Mouse (Mus musculus) stomach, embryonic 14.5 days (tissue): ENCODE measurements around the gene Gm10401. TPM values are rescaled to one million over a fixed set of nuclear protein-coding genes. Genes with fewer than 3 reads are reported as not detected.

Source experiments
- polyA plus RNA-seq: library from polyadenylated mRNA; unstranded; fragments of >200 nt; fragmentation: Nextera tagmentation; extraction: Ambion mirVana; gene quantifications from 2 replicates; pipeline ENCODE4 v1.2.1, GENCODE M21; 2014

Gm10401 gene
- polyA plus RNA-seq, 1 experiment from 2014 or later: 51.7 TPM

Other genes with a start within 250 kb of the Gm10401 start
- gene 4930519G04Rik, start 244.6 kb downstream of the Gm10401 start, polyA plus RNA-seq: not detected in 2 replicates
- gene Gm9936, start 239.6 kb downstream of the Gm10401 start, polyA plus RNA-seq: 0.09 and 0.28 TPM in 2 replicates
- gene Oasl2, start 201.4 kb downstream of the Gm10401 start, polyA plus RNA-seq: 5.2 and 5.3 TPM in 2 replicates
- 0.57 and 0.75 TPM in 2 replicates for gene Oasl1, start 175.1 kb downstream of the Gm10401 start, polyA plus RNA-seq
- 51.8 and 54.6 TPM in 2 replicates for gene 2210016L21Rik, start 156.1 kb downstream of the Gm10401 start, polyA plus RNA-seq
- gene Hnf1a, start 127.2 kb downstream of the Gm10401 start, polyA plus RNA-seq: 7.1 and 7.7 TPM in 2 replicates
- 27.6 and 27.7 TPM in 2 replicates for gene Sppl3, start 87.2 kb downstream of the Gm10401 start, polyA plus RNA-seq
- gene Acads, start 21.1 kb upstream of the Gm10401 start, polyA plus RNA-seq: 38.5 and 39.9 TPM in 2 replicates
- gene Unc119b, start 36.7 kb upstream of the Gm10401 start, polyA plus RNA-seq: 26.3 and 27.3 TPM in 2 replicates
- gene Mlec, start 59.9 kb upstream of the Gm10401 start, polyA plus RNA-seq: 52.6 and 61.3 TPM in 2 replicates
- gene Cabp1, start 96.1 kb upstream of the Gm10401 start, polyA plus RNA-seq: 1.00 and 1.5 TPM in 2 replicates
- gene Pop5, start 137.5 kb upstream of the Gm10401 start, polyA plus RNA-seq: 93.1 and 97.7 TPM in 2 replicates
- gene Rnf10, start 174.6 kb upstream of the Gm10401 start, polyA plus RNA-seq: 62.6 and 66.5 TPM in 2 replicates
- gene Coq5, start 181.4 kb upstream of the Gm10401 start, polyA plus RNA-seq: 40.0 and 45.4 TPM in 2 replicates
- 1,629 and 1,647 TPM in 2 replicates for gene Dynll1, start 202.7 kb upstream of the Gm10401 start, polyA plus RNA-seq
- gene Srsf9, start 228.9 kb upstream of the Gm10401 start, polyA plus RNA-seq: 218 and 229 TPM in 2 replicates
- gene Gatc, start 242.9 kb upstream of the Gm10401 start, polyA plus RNA-seq: 36.0 and 37.0 TPM in 2 replicates
- gene Triap1, start 242.9 kb upstream of the Gm10401 start, polyA plus RNA-seq: 61.3 and 63.8 TPM in 2 replicates